Mouse (Mus musculus) thymus, adult 2 months (tissue): Measurements from ENCODE around the gene Morn1.

ENCODE experiments used
- CTCF ChIP-seq: fragments of 200-500 bp; IDR thresholded peaks from 2 replicates; pipeline ENCODE4 v1.5.1; 2012; ENCODE audit warnings: mild to moderate bottlenecking, control low read depth, low read length, moderate library complexity, borderline replicate concordance; ENCODE audit not compliant: control insufficient read depth, poor library complexity, insufficient read depth; ENCODE audit errors: extremely low read depth
- POLR2A ChIP-seq: fragments of 200-500 bp; IDR thresholded peaks from 2 replicates; pipeline ENCODE4 v1.6.1; 2012; ENCODE audit warnings: mild to moderate bottlenecking, low read length, control low read depth, moderate library complexity; ENCODE audit not compliant: control insufficient read depth, poor library complexity, insufficient read depth; ENCODE audit errors: extremely low read depth

DNA sequence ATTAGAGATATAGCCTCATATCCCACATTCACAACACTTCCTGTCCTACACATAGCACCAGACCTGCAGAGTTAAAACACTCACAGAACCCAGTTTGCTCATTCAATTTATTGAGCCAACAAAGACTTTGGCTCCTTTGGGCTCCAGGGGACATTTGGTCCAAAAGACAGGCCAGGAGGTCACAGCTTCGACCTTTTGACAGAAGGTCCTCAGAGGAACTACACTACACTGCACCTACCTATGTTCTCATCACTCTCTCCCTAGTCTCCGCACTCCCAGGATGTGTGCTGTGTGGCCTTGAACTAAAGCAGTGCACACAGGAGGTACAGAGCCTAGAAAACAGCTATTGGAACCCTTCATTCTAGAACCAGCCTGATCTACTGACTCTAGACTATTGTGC is 10.6 kb upstream of the Morn1 start:
- TF ChIP-seq CTCF = no peak
- no peak for TF ChIP-seq POLR2A
